Mouse (Mus musculus) CD8-positive naive resting alpha-beta T cell, adult 2 months (primary cell): ENCODE measurements around the gene Phlpp1.

Experiments
- DNase-seq, 2 experiments: peaks; one replicate each; pipeline ENCODE4 v3.0.0; 2022; ENCODE audit warnings: low read depth in 2 of 2, low spot score in 2 of 2

Gene Phlpp1

DNA sequence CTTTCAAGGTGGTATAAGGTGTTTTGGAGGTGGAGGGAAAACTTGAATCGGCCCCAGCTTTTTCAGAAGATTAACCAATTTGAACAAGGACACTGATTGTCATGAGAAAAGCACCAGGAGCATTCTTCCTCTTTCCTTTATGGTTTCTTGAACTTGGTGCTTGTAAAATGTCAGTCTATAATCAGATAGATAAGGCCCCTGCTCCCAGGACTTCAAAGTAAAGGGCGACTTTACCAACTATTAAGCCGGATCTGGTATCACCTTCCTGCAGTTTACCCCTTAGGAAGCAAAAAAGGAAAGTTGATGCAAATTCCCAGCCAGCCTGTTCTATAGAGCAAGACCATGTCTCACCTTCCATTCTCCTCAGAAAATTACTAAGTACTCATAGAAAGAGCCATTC lies 21.9 kb downstream of the Phlpp1 start:
- DNase-seq = no peak

DNA sequence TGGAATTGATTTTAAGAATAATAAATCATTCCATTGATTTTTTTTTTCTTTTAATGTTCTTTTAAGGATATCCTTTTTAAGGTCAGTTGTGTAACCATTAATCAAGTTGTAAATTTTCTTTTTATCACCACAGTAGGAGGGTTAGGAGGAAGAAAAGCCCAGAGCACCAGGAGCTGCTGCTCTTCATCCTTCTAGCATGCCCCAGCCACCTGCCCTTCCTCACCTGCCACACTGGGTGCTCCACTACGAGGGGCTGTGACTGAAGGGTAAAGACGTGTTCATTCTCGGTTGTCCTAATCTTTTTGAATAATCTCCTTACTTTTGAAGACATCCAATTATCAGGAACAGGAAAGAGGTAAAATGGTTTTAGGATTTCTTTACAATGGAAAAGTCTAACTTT lies 22.7 kb downstream of the Phlpp1 start:
- no peak for DNase-seq

- DNase-seq = no peak
These were observed 26.4 kb downstream of the Phlpp1 start for GRCm38 (mm10) chr1:106197991-106198390.

- DNase-seq = no peak
These were observed 27.6 kb downstream of the Phlpp1 start for GRCm38 (mm10) chr1:106199109-106199508.

GRCm38 (mm10) chr1:106199686-106200085 lies 28.1 kb downstream of the Phlpp1 start:
- DNase-seq = no peak

DNA sequence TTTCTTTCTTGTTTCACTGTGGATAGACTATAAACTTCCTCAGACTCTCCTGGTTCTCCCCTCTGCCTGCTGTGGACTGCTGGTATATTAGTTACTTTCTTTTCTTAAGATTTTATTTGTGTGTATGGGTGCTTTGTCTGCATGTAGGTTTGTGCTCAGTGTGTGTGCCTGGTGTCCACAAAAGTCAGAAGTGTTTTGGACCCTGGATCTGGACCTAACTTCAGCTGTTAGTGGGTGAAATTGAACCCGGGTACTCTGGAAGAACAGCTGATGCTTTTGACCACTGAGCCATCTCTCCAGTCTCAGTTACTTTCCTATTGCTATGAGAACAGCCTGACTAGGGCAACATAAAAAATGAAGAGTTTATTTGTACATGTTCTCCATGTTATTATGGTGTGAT lies 29.5 kb downstream of the Phlpp1 start:
- no peak for DNase-seq

DNA sequence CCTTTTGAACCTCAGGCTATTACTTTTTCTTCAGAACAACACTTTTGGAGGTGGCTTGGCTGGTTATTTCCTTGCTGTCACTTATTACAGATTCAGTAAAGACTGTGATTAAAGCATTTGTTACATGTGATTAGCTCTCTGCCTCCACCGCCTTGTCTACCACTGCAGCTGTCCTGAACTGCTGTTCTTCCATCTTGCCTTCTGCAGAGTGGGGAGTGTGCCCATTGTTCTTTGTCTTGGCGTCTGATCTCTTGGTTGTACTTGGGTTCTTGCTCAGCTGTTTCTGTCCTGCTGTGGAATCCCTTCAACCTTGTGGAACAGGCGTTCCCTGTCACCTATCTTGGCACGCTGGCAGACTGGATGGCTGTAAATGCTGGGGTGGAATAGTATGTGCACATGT lies 30.4 kb downstream of the Phlpp1 start:
- no peak for DNase-seq

DNA sequence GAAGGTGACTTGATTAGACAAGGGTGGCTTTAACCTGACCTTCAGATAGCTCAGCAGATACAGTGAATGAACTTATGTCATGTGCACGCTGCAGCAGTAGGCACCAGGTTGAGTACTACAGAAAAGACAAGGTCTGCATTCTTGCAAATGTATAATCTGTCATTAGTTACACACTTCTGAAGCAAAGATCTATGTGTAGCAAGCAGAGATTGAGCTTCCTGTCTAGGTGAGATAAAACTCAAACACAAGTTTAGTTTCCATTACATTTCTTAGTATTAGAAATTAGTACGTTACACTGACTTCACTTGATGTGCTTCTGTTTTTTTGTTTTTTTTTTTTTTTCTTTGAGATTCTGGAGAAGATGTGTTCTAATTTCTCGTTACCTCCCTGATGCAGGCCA lies 32.4 kb downstream of the Phlpp1 start:
- no peak for DNase-seq

GRCm38 (mm10) chr1:106204350-106204749 lies 32.8 kb downstream of the Phlpp1 start:
- DNase-seq = no peak

DNA sequence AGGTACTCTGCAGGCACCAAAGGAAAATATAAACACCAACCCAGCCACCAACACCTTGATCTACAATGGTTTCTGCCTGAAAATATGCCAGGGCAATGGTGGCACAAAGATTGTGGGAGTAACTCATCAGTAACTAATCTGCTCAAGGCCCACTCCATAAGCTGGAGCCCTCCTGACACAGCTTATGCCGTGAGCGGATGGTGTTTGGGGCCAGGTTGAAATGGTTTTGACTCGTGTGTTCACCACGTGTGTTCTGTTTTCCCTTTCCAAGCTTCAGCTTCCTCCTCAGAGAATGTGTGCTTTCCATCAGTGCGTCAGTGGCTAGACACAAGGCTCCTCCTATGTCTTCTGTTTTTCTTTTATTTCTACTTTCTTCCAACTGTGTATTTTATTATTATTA lies 37.0 kb downstream of the Phlpp1 start:
- no peak for DNase-seq

DNA sequence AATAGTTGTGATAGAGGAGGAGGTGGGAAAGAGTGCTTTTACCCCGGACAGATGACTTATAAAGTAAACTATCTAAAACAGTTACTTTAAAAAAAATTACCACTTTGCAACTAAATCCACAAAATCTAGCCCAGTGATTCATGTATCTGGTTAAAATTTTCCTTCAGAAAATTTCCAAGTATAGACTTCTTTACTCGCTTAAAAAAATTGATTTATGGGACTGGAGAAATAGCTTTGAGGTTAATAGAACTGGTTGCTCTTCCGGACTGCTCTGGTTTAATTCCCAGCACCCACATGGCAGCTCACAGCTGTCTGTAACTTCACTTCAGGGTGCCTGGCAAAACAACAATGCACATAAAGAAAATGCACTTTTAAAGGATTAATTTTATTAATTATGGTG lies 38.9 kb downstream of the Phlpp1 start:
- DNase-seq = no peak

GRCm38 (mm10) chr1:106211146-106211545 lies 39.6 kb downstream of the Phlpp1 start:
- DNase-seq = no peak

GRCm38 (mm10) chr1:106220431-106220830 lies 48.9 kb downstream of the Phlpp1 start:
- DNase-seq = no peak

GRCm38 (mm10) chr1:106221371-106221770 lies 49.8 kb downstream of the Phlpp1 start:
- no peak for DNase-seq

- no peak for DNase-seq
These were observed 50.4 kb downstream of the Phlpp1 start for GRCm38 (mm10) chr1:106221964-106222363.

- no peak for DNase-seq
These were observed 55.1 kb downstream of the Phlpp1 start for GRCm38 (mm10) chr1:106226613-106227012.

GRCm38 (mm10) chr1:106230313-106230712 lies 58.8 kb downstream of the Phlpp1 start:
- DNase-seq = no peak

- no peak for DNase-seq
These were observed 59.8 kb downstream of the Phlpp1 start for GRCm38 (mm10) chr1:106231345-106231744.

GRCm38 (mm10) chr1:106231805-106232459 lies 60.4 kb downstream of the Phlpp1 start:
- DNase-seq = no peak

DNA sequence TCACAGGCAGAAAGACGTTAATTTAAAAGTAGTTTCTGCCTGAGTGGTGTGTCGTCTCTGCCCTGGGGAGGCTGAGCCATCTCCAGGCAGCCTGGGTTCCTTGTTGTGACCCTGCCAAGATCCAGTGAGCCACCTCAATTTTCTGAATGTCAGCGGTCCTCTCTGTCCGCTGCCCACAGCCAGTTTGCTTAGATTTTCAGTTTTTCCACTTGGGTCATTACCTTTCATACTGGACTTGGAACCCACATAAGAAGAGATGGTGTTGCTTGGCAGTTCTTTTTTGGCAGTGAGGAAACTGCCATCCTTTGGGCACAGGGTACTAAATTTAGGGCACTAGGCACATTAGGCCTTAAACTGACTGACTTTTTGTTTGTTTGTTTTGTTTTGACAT lies 60.9 kb downstream of the Phlpp1 start:
- DNase-seq = no peak

DNA sequence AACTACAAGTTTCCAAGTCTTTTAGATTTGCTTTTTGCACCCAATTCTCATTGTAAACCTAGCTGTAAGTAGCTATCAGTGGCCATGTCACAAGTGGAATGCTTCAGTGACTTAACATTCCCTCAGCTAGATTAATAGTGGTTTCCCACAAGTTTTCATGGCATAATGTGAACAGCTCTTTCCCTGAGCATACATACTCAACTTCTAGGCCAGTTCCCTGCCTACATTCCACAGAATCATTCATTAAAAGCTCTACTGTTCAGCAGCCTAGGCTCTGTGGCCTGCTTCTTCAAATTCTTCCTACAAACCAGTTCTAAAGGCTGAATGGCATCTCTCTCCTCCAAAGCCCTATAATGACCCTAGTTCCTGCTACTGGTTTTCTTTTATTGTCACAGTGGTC lies 65.4 kb downstream of the Phlpp1 start:
- DNase-seq = no peak

DNA sequence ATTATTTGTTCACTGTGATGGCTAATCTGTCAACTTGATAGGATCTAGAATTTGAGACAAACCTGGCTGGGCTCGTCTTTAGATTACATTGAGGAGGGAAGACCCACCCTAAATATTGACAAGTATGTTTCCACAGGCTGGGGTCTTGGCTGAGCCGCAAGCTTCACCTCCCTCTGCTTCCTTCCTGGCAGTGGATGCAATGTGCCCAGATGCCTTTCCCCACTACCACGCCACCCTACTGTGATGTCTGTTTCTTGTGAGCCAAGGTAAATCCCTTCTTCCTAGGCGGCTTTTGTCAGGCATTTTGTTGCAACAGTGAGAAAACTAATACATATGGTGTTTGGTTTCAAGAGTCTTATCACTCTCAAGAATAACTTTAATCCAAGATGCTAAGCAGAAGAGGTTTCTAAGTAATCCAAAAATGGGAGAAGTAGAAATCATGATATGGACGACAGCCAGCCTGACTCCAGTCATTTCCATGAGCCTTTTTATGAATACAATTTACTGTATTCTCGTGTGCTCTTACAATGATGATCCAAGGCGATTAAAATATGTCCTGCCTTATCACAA lies 68.6 kb downstream of the Phlpp1 start:
- no peak for DNase-seq

DNA sequence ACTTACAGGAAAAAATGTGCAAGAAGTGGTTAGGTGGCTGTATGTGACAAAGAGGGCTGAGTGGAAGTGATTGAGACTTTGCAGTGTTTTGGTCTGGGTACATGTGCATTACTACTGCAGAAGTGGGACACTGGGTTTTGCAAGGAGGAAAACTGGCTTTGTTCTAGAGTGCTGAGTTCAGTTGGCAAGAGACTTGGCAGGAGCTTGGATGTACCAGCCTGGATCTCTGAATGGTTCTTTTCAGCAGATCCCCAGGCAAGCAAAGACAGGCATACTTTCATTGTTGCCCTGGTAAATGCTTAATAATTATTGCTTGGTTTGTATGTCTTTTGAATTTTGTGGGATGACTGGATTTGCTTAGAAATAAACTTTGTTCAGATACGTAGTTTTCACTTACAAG lies 69.5 kb downstream of the Phlpp1 start:
- no peak for DNase-seq
